Mouse (Mus musculus) intestine, embryonic 14.5 days (tissue): ENCODE results near the gene Sart3. TPM values are rescaled to one million over a fixed set of nuclear protein-coding genes. Genes with fewer than 3 reads are reported as not detected.

ENCODE experiments used
- ATAC-seq: fragments of 200-750 bp; cut with Nextera tagmentation; replicated peaks from 2 replicates; pipeline ENCODE4 v1.8.0; 2017; ENCODE audit warnings: low read depth, moderate number of reproducible peaks, moderate TSS enrichment, moderate library complexity; ENCODE audit not compliant: low FRiP score, low TSS enrichment
- DNase-seq: peaks from one replicate; pipeline ENCODE4 v3.0.0-alpha.2; 2018; ENCODE audit warnings: low spot score
- H3K27ac ChIP-seq: fragments of 300-500 bp; sonication (generic); 2 replicates; pipeline ENCODE4 v1.5.1; 2014; ENCODE audit warnings: low read depth, mild to moderate bottlenecking, control low read depth
- H3K27me3 ChIP-seq: fragments of 300-500 bp; sonication (generic); replicated peaks from 2 replicates; pipeline ENCODE4 v1.6.1; 2014; ENCODE audit warnings: low read length, control low read depth; ENCODE audit not compliant: control insufficient read depth, insufficient read depth
- H3K36me3 ChIP-seq: fragments of 300-500 bp; sonication (generic); 2 replicates; pipeline ENCODE4 v1.6.1; 2014; ENCODE audit warnings: low read length, control low read depth; ENCODE audit not compliant: control insufficient read depth, insufficient read depth
- H3K4me1 ChIP-seq: fragments of 300-500 bp; sonication (generic); replicated peaks from 2 replicates; pipeline ENCODE4 v1.6.1; 2014; ENCODE audit warnings: low read length, control low read depth, mixed read lengths; ENCODE audit not compliant: control insufficient read depth, insufficient read depth
- H3K4me2 ChIP-seq: fragments of 300-500 bp; sonication (generic); 2 replicates; pipeline ENCODE4 v1.6.1; 2014; ENCODE audit warnings: low read length
- H3K4me3 ChIP-seq: fragments of 300-500 bp; sonication (generic); 2 replicates; pipeline ENCODE4 v1.5.1; 2014; ENCODE audit warnings: low read depth, low read length, control low read depth, mixed read lengths
- H3K9ac ChIP-seq: fragments of 300-500 bp; sonication (generic); 2 replicates; pipeline ENCODE4 v1.6.1; 2014; ENCODE audit warnings: mild to moderate bottlenecking, low read length
- H3K9me3 ChIP-seq: fragments of 300-500 bp; sonication (generic); 2 replicates; pipeline ENCODE4 v1.6.1; 2016; ENCODE audit warnings: low read length, control low read depth; ENCODE audit not compliant: control insufficient read depth
- WGBS: fragments of 180-500 bp; shearing (Covaris S2); extraction: QIAGEN DNeasy Blood & Tissue Kit; methylation state at CpG from one replicate; pipeline ENCODE4 v1.1.7; 2014; 5-methylcytosine and 5-hydroxymethylcytosine counted together
- polyA plus RNA-seq: library from polyadenylated mRNA; unstranded; fragments of >200 nt; fragmentation: Nextera tagmentation; extraction: Ambion mirVana; gene quantifications from 2 replicates; pipeline ENCODE4 v1.2.1, GENCODE M21; 2014

Gene Sart3
- polyA plus RNA-seq, 1 experiment from 2014 or later = 46.3 TPM

- H3K4me2 ChIP-seq = no peak overlapping the region
- H3K9ac ChIP-seq = no peak overlapping the region
- ATAC-seq = no peak
- 82% methylated on average over 13 of the region's 13 CpGs for WGBS
- H3K27me3 ChIP-seq = no peaks in the 10 kb centered on the region
- no peaks in the 10 kb centered on the region for H3K9me3 ChIP-seq
- peaks cover 70% of the 10 kb centered on the region for H3K36me3 ChIP-seq
- no peak overlapping the region for H3K4me3 ChIP-seq
- H3K27ac ChIP-seq = no peak overlapping the region
- no peak for DNase-seq
- peaks cover 6% of the 10 kb centered on the region for H3K4me1 ChIP-seq
Measured at GRCm38 (mm10) chr5:113765641-113766526, 6.4 kb downstream of the Sart3 start.

GRCm38 (mm10) chr5:113764426-113764825 lies 7.9 kb downstream of the Sart3 start:
- H3K4me1 ChIP-seq = no peaks in the 10 kb centered on the region
- no peak overlapping the region for H3K4me3 ChIP-seq
- ATAC-seq (no peak), DNase-seq (no peak)
- no peak overlapping the region for H3K9ac ChIP-seq
- H3K36me3 ChIP-seq = peaks cover 84% of the 10 kb centered on the region
- WGBS = 92% methylated on average over 7 of the region's 7 CpGs
- H3K27ac ChIP-seq = no peak overlapping the region
- H3K9me3 ChIP-seq = no peaks in the 10 kb centered on the region
- no peaks in the 10 kb centered on the region for H3K27me3 ChIP-seq
- no peak overlapping the region for H3K4me2 ChIP-seq

- Histone ChIP-seq H3K36me3 (peaks cover 86% of the 10 kb centered on the region), H3K4me2 (no peak overlapping the region), H3K4me3 (no peak overlapping the region), H3K27ac (no peak overlapping the region), H3K27me3 (no peaks in the 10 kb centered on the region), H3K4me1 (no peaks in the 10 kb centered on the region), H3K9ac (no peak overlapping the region), H3K9me3 (no peaks in the 10 kb centered on the region)
- DNase-seq (no peak), ATAC-seq (no peak)
- 93% methylated on average over 2 of the region's 2 CpGs for WGBS
Measured at GRCm38 (mm10) chr5:113761585-113761984, 10.7 kb downstream of the Sart3 start.

- no peaks in the 10 kb centered on the region for H3K9me3 ChIP-seq
- no peak overlapping the region for H3K27ac ChIP-seq
- no peaks in the 10 kb centered on the region for H3K4me1 ChIP-seq
- H3K36me3 ChIP-seq = peaks cover 100% of the 10 kb centered on the region
- WGBS = 87% methylated on average over 15 of the region's 15 CpGs
- H3K27me3 ChIP-seq = no peaks in the 10 kb centered on the region
- ATAC-seq (no peak), DNase-seq (no peak)
- H3K9ac ChIP-seq = no peak overlapping the region
- no peak overlapping the region for H3K4me2 ChIP-seq
- no peak overlapping the region for H3K4me3 ChIP-seq
Measured at GRCm38 (mm10) chr5:113755347-113756030, 16.8 kb downstream of the Sart3 start.

GRCm38 (mm10) chr5:113751521-113752157 lies 20.7 kb downstream of the Sart3 start:
- Histone ChIP-seq H3K9me3 (no peaks in the 10 kb centered on the region), H3K36me3 (peaks cover 100% of the 10 kb centered on the region), H3K4me3 (no peak overlapping the region), H3K4me1 (no peaks in the 10 kb centered on the region), H3K27me3 (no peaks in the 10 kb centered on the region), H3K27ac (no peak overlapping the region), H3K4me2 (no peak overlapping the region), H3K9ac (no peak overlapping the region)
- DNase-seq (no peak), ATAC-seq (no peak)
- 89% methylated on average over 9 of the region's 9 CpGs for WGBS

- H3K27me3 ChIP-seq = no peaks in the 10 kb centered on the region
- H3K9me3 ChIP-seq = no peaks in the 10 kb centered on the region
- H3K4me2 ChIP-seq = no peak overlapping the region
- no peak overlapping the region for H3K9ac ChIP-seq
- no peak for ATAC-seq
- H3K4me3 ChIP-seq = no peak overlapping the region
- no peaks in the 10 kb centered on the region for H3K4me1 ChIP-seq
- peaks cover 100% of the 10 kb centered on the region for H3K36me3 ChIP-seq
- WGBS = 95% methylated on average over 13 of the region's 13 CpGs
- H3K27ac ChIP-seq = no peak overlapping the region
- DNase-seq = no peak
Measured at GRCm38 (mm10) chr5:113748556-113749331, 23.6 kb downstream of the Sart3 start.

GRCm38 (mm10) chr5:113747629-113748028 lies 24.7 kb downstream of the Sart3 start:
- no peaks in the 10 kb centered on the region for H3K9me3 ChIP-seq
- WGBS = 96% methylated on average over 5 of the region's 5 CpGs
- H3K27ac ChIP-seq = no peak overlapping the region
- no peak overlapping the region for H3K4me2 ChIP-seq
- H3K36me3 ChIP-seq = peaks cover 100% of the 10 kb centered on the region
- no peak overlapping the region for H3K4me3 ChIP-seq
- no peaks in the 10 kb centered on the region for H3K4me1 ChIP-seq
- no peak overlapping the region for H3K9ac ChIP-seq
- ATAC-seq = no peak
- H3K27me3 ChIP-seq = no peaks in the 10 kb centered on the region
- no peak for DNase-seq

- 81% methylated on average over 11 of the region's 11 CpGs for WGBS
Measured at GRCm38 (mm10) chr5:113737607-113738237, 34.6 kb downstream of the Sart3 start.

More at GRCm38 (mm10) chr5:113737607-113738237, 34.6 kb downstream of the Sart3 start:
- DNase-seq (no peak), ATAC-seq (no peak)
- Histone ChIP-seq H3K36me3 (peaks cover 51% of the 10 kb centered on the region), H3K27ac (no peak overlapping the region), H3K9ac (no peak overlapping the region), H3K27me3 (no peaks in the 10 kb centered on the region), H3K9me3 (no peaks in the 10 kb centered on the region), H3K4me2 (no peak overlapping the region), H3K4me3 (no peak overlapping the region), H3K4me1 (peaks cover 9% of the 10 kb centered on the region; the same call in 1 of the 2 replicates)
